Mouse (Mus musculus) liver, embryonic 16.5 days (tissue): ENCODE measurements around the gene Pnck. TPM values are rescaled to one million over a fixed set of nuclear protein-coding genes. Genes with fewer than 3 reads are reported as not detected.
A peak's percentile ranks its signal among the peaks of the same experiment; 100 is the strongest.

Experiments used
- ATAC-seq: fragments of 200-750 bp; cut with Nextera tagmentation; 2 replicates; pipeline ENCODE4 v1.8.0; 2017; ENCODE audit warnings: low read depth, mild to moderate bottlenecking, moderate number of reproducible peaks, moderate library complexity
- H3K27ac ChIP-seq: fragments of 300-500 bp; sonication (generic); 2 replicates; pipeline ENCODE4 v1.5.1; 2014; ENCODE audit warnings: mild to moderate bottlenecking, low read length
- H3K27me3 ChIP-seq: fragments of 300-500 bp; sonication (generic); 2 replicates; pipeline ENCODE4 v1.6.1; 2014; ENCODE audit warnings: low read depth, low read length, mixed read lengths; ENCODE audit not compliant: control insufficient read depth, insufficient read depth
- H3K36me3 ChIP-seq: fragments of 300-500 bp; sonication (generic); 2 replicates; pipeline ENCODE4 v1.6.1; 2014; ENCODE audit warnings: mild to moderate bottlenecking; ENCODE audit not compliant: control insufficient read depth, insufficient read depth
- H3K4me1 ChIP-seq: fragments of 300-500 bp; sonication (generic); 2 replicates; pipeline ENCODE4 v1.6.1; 2014; ENCODE audit warnings: low read depth, low read length, mixed read lengths; ENCODE audit not compliant: control insufficient read depth
- H3K4me2 ChIP-seq: fragments of 300-500 bp; sonication (generic); 2 replicates; pipeline ENCODE4 v1.6.1; 2014; ENCODE audit warnings: low read depth, low read length, mixed read lengths
- H3K4me3 ChIP-seq: fragments of 300-500 bp; sonication (generic); 2 replicates; pipeline ENCODE4 v1.5.1; 2014; ENCODE audit warnings: low read depth, mild to moderate bottlenecking, low read length
- H3K9ac ChIP-seq: fragments of 300-500 bp; sonication (generic); 2 replicates; pipeline ENCODE4 v1.6.1; 2014; ENCODE audit warnings: low read depth, low read length
- H3K9me3 ChIP-seq: fragments of 300-500 bp; sonication (generic); replicated peaks from 2 replicates; pipeline ENCODE4 v1.6.1; 2016; ENCODE audit warnings: low read length; ENCODE audit not compliant: control insufficient read depth
- WGBS: fragments of 180-500 bp; shearing (Covaris S2); extraction: QIAGEN DNeasy Blood & Tissue Kit; methylation state at CpG from one replicate; pipeline ENCODE4 v1.1.7; 2014; ENCODE audit not compliant: insufficient replicate concordance; 5-methylcytosine and 5-hydroxymethylcytosine counted together
- polyA plus RNA-seq: library from polyadenylated mRNA; unstranded; fragments of >200 nt; fragmentation: Nextera tagmentation; extraction: Ambion mirVana; gene quantifications from 2 replicates; pipeline ENCODE4 v1.2.1, GENCODE M21; 2015

The Pnck gene
- polyA plus RNA-seq, 1 experiment from 2014 or later, result 1.6 TPM

DNA sequence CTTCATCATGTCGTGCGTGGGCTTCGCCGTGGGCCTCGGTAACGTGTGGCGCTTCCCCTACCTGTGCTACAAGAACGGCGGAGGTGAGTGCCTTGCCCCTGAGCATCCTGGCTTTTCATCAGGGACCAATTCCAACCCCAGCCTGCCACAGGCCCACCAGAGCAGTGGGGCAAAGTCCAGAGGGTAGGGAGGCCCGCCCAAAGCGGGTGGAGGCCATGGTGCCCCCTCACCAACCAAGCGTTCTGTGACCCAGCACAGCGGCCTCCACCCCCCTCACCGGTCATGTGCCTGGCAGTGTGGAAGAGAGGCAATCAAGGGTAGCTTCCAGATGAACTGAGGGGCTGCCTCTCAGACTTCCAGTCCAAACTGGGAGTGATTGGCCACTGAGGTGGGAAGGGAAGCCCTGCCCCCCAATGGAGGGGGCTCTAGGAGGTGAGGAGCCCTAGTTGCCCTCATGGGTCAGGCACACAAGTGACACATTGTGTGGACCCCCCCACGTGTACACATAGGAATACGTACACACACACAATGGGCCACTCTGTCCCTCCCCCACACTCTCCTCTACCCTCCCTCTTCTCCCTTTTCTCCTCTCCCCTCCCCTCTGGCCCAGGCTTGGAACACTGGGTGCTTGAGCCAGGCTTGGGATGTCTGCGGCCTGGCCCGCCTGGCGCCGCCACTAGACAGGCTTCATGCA, 14.2 kb upstream of the Pnck start:
- H3K36me3 ChIP-seq, result no peaks in the 10 kb centered on the region
- H3K27me3 ChIP-seq, result peaks cover 26% of the 10 kb centered on the region
- no peaks in the 10 kb centered on the region for H3K9me3 ChIP-seq
- no peak overlapping the region; the same call in 1 of the 2 replicates for H3K9ac ChIP-seq
- H3K4me2 ChIP-seq, result peak overlapping the region; percentile 68
- WGBS, result 37% methylated on average over 20 of the region's 20 CpGs
- peak overlapping the region; percentile 57 for H3K4me3 ChIP-seq
- no peaks in the 10 kb centered on the region for H3K4me1 ChIP-seq
- no peak for ATAC-seq
- no peak overlapping the region for H3K27ac ChIP-seq

DNA sequence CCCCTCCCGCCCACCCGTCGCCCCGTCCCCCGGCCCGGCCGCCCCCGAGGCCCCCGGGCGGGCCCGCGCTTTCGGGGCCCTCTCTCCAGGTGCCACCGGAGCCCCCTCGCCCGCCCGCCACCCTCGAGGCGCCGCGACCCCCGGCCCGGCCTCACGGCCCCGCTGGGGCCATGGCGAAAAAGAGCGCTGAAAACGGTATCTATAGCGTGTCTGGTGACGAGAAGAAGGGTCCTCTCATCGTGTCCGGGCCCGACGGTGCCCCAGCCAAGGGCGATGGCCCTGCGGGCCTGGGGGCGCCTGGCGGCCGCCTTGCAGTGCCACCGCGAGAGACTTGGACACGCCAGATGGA, 13.7 kb upstream of the Pnck start:
- H3K9me3 ChIP-seq, result no peaks in the 10 kb centered on the region
- peak overlapping the region; percentile 68 for H3K4me2 ChIP-seq
- H3K4me1 ChIP-seq, result no peaks in the 10 kb centered on the region
- no peak overlapping the region; the same call in 1 of the 2 replicates for H3K9ac ChIP-seq
- 24% methylated on average over 27 of the region's 42 CpGs for WGBS
- no peak for ATAC-seq
- no peaks in the 10 kb centered on the region for H3K36me3 ChIP-seq
- H3K4me3 ChIP-seq, result peak overlapping the region; percentile 57
- no peak overlapping the region for H3K27ac ChIP-seq
- peaks cover 26% of the 10 kb centered on the region for H3K27me3 ChIP-seq

DNA sequence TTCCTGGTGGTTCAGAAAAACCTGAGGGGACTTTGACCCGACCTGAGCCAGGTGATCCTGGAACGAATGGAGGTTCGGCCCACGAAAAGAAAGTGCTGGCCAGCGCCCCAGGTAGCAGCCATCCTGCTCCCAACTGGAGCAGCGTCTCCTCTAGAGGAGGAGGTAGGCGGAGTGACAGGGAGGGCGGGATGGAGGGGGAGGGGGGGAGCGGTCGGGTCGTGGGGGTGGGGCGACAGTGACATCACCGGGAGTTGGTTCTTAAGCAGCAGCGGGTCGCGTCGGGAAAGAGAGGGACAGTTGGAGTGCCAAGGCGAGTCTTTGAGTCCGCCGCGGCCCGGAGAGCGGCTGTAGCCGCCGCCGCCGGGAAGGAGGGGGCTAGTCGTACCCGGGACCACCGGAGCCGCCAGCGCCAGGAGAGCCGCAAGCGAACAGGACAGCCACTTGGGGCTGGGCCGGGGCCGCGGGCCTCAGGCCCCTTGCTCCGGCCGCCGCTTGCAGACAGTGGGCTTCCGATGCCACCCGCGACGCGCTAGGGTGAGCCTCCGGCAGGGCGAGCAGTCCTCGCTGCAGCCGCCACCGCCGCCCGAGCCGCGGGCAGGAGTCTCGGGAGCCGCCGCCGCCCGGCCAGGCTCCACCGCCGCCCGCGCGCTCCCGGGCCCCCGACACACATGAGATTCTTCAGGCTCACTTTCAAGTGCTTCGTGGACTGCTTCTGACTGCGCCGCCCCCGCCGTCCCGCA, 13.1 kb upstream of the Pnck start, which contains the start of gene Slc6a8:
TSS of gene Slc6a8 (plus strand) at position 272 of the 740 bp plus-strand sequence.
- H3K4me2 ChIP-seq, result peak within 1 kb of the TSS; percentile 68
- 19% methylated on average over 41 of the region's 72 CpGs for WGBS
- H3K4me3 ChIP-seq, result peak within 1 kb of the TSS; percentile 57
- H3K27me3 ChIP-seq, result peaks cover 26% of the 10 kb centered on the region
- H3K4me1 ChIP-seq, result no peaks in the 10 kb centered on the region
- peak within 1 kb of the TSS; percentile 41 for H3K9ac ChIP-seq
- H3K9me3 ChIP-seq, result no peaks in the 10 kb centered on the region
- no peak within 1 kb of the TSS for H3K27ac ChIP-seq
- no peaks in the 10 kb centered on the region for H3K36me3 ChIP-seq
- peak; percentile 48 for ATAC-seq

DNA sequence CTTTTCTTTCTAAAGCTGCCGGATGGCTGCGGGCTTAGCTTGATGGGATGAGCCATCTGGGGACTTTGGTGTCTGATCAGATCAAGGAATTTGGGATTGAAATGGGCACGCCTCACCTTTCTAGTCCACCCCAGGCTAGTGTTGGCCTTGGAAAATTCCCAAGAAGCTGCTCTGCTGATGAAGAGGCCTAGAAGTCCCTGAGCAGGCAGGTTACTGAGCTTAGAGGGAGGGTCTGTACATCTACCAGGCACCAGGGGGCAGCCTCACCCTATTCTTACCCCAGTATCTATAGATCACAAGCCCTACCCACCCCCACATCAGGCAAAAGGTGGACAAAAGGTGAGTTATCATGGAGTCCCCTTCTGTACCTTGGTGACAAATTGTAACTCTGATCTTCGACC, 12.1 kb upstream of the Pnck start:
- no peak overlapping the region for H3K27ac ChIP-seq
- no peak overlapping the region for H3K4me2 ChIP-seq
- WGBS, result 56% methylated on average over 4 of the region's 4 CpGs
- H3K4me1 ChIP-seq, result no peaks in the 10 kb centered on the region
- ATAC-seq, result peak; percentile 54; the same call in 1 of the 2 replicates
- H3K36me3 ChIP-seq, result no peaks in the 10 kb centered on the region
- no peak overlapping the region for H3K4me3 ChIP-seq
- peaks cover 26% of the 10 kb centered on the region for H3K27me3 ChIP-seq
- no peak overlapping the region for H3K9ac ChIP-seq
- H3K9me3 ChIP-seq, result no peaks in the 10 kb centered on the region

DNA sequence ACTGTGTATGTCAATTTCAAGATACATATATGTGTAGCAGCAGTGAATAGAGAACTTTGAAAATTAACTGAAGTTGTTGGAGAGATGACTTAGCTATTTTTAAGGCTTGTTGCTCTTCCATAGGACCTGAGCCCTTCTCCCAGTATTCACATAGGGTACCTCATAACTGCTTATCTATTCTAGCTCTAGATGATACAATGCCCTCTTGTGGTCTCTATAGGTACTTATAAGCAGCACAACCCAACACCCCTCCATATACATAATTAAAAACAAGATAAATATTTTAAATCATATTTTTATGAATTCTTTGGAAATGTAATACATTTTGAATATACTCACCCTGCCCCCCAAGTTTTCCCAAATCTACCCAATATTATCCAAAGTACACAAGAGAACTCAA, 3.2 kb upstream of the Pnck start:
- Histone ChIP-seq H3K4me2 (no peak overlapping the region), H3K4me3 (no peak overlapping the region), H3K27me3 (peaks cover 6% of the 10 kb centered on the region), H3K9ac (no peak overlapping the region), H3K9me3 (no peaks in the 10 kb centered on the region), H3K36me3 (no peaks in the 10 kb centered on the region), H3K27ac (no peak overlapping the region), H3K4me1 (no peaks in the 10 kb centered on the region)
- ATAC-seq, result no peak

DNA sequence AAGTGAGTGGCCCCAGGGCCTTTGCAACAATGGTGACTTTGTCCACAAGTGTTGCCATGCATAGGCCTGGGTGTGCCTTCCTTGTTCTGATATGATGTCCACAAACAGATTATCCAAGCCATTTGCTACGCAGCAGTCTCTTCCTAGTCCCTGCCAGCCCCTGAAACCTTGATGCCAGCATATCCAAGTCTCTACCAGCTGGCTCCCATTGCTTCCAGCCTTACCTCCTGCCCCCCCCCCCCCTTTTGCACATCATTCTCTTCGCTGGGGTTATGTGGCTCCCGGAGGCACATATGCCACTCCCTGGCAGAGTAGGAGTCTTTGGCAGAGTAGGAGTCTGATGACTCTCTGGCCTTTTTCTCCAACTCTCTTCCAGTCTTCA, 358 bp upstream of the Pnck start:
- Histone ChIP-seq H3K4me1 (no peaks in the 10 kb centered on the region), H3K9me3 (no peaks in the 10 kb centered on the region), H3K4me3 (peak overlapping the region; percentile 40), H3K27me3 (peaks cover 6% of the 10 kb centered on the region), H3K27ac (no peak overlapping the region), H3K9ac (no peak overlapping the region; the same call in 1 of the 2 replicates), H3K36me3 (no peaks in the 10 kb centered on the region), H3K4me2 (peak overlapping the region; percentile 57)
- 50% methylated on average over 3 of the region's 3 CpGs for WGBS
- ATAC-seq, result no peak

DNA sequence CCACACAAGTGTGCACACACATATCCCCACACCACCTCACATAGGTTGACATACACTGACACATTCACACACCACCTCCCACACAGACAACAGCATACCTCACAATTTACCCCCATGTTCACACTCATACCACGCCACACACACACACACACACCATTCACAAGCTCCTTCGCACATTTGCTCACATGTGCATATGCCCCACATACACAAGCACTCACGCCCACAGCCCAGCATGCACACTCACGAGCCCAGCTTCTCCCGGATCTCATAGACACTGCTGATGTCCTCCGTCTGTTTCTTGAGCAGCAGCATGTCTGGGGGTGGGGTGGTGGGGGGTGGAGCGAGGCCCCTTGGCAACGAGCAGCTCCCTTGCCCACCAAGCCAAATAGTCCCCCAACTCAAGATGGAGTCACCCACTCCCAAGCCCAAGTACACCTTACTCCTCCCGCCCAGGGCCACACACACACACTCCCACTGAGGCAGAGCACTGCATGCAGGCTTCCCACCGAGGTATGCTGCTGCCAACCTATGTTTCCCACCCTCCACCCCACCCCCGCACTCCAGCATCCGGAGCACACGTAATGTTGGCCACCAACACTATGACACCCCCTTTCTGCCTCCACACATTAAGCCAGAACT, 862 bp downstream of the Pnck start:
- no peaks in the 10 kb centered on the region for H3K4me1 ChIP-seq
- no peak for ATAC-seq

DNA sequence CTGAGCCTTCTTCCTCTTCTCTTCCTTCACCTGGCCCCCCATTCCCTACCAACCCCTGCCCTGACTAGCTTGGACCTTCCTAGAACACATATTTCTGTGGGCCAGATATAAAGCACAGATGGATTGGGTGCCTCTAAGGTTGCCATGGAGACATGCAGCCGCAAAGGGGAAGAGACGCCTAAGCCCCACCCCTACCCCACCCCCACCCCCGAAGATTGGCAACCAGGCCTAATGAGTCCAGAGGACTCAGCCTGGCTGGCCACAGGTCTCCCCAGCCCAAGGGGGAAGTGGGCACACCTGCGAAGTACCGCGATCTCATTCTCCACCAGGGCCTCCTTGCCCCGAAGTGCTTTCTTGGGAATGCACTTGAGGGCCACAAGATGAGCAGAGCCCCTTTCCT, 1.5 kb downstream of the Pnck start:
- 28% methylated on average over 7 of the region's 7 CpGs for WGBS

More for the DNA sequence above, 862 bp downstream of the Pnck start:
- Histone ChIP-seq H3K9me3 (no peaks in the 10 kb centered on the region), H3K4me2 (no peak overlapping the region), H3K27me3 (peaks cover 6% of the 10 kb centered on the region), H3K36me3 (no peaks in the 10 kb centered on the region), H3K27ac (no peak overlapping the region), H3K9ac (no peak overlapping the region), H3K4me3 (no peak overlapping the region)
- 56% methylated on average over 13 of the region's 13 CpGs for WGBS

DNA sequence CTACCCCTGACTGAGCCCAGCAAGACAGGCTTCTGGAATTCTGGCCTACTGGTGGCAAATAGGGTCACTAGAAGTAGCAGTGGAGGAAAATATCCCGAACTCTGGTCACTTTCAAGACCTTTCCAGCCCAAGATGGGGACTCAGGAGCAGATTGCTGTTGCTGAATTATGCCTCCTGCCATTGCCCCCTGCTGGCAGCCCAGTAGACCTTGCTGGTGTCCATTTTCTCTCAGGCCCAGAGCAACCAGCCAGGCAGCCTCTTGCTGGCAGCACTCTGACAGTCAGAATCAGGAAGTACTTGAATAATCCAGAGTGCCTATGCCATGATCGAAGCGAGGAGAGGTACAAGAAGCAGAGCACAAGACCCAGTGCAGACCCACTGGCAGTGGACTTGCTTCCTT, 4.4 kb downstream of the Pnck start:
- Histone ChIP-seq H3K9me3 (no peaks in the 10 kb centered on the region), H3K4me1 (no peaks in the 10 kb centered on the region), H3K4me2 (no peak overlapping the region), H3K27me3 (peaks cover 6% of the 10 kb centered on the region), H3K36me3 (no peaks in the 10 kb centered on the region), H3K4me3 (no peak overlapping the region), H3K9ac (no peak overlapping the region), H3K27ac (no peak overlapping the region)
- no peak for ATAC-seq
- WGBS, result 23% methylated on average over 3 of the region's 3 CpGs

More for the DNA sequence above, 1.5 kb downstream of the Pnck start:
- Histone ChIP-seq H3K36me3 (no peaks in the 10 kb centered on the region), H3K27ac (no peak overlapping the region), H3K9ac (no peak overlapping the region), H3K4me3 (no peak overlapping the region), H3K4me2 (no peak overlapping the region), H3K27me3 (peaks cover 6% of the 10 kb centered on the region), H3K4me1 (no peaks in the 10 kb centered on the region), H3K9me3 (no peaks in the 10 kb centered on the region)
- no peak for ATAC-seq
